Comparison of ENCODE assay signal across 13 mouse cellular contexts in genomic region chr5:144446475-144447225, GRCm38 (mm10).
DNase-seq lines count a peak whose midpoint lies in the region; ATAC-seq lines count a peak whose summit lies in the region.
"Had no signal": no experiment of that assay in that cellular context is flagged by ENCODE, and none has a peak within 500 bp of the region (broad histone marks: within the 10 kb centered on the region; RNA-seq: fewer than 3 reads in every experiment).

No protein-coding gene starts in this region.

- H3K36me3 ChIP-seq in intestine, embryonic 16.5 days (ENCODE audit: control insufficient read depth, insufficient read depth, low read length) = no peaks in the 10 kb centered on the region
- no peaks in the 10 kb centered on the region for H3K36me3 ChIP-seq in kidney, embryonic 15.5 days
- H3K36me3 ChIP-seq: hindbrain, embryonic 15.5 days had no signal

- no peak overlapping the region for H3K9ac ChIP-seq in intestine, embryonic 16.5 days (ENCODE audit: low read depth, low read length)
- H3K9ac ChIP-seq in kidney, embryonic 15.5 days = no peak overlapping the region
- H3K9ac ChIP-seq: forebrain, embryonic 13.5 days; hindbrain, embryonic 15.5 days; liver, embryonic 14.5 days had no signal

- H3K27me3 ChIP-seq in intestine, embryonic 16.5 days (replicated peaks; ENCODE audit: control insufficient read depth, insufficient read depth, low read length) = no peaks in the 10 kb centered on the region
- H3K27me3 ChIP-seq in kidney, embryonic 15.5 days = no peaks in the 10 kb centered on the region
- H3K27me3 ChIP-seq: forebrain, embryonic 13.5 days; hindbrain, embryonic 15.5 days; megakaryocyte, embryonic 14.5 days had no signal

- H3K4me3 ChIP-seq in intestine, embryonic 16.5 days (ENCODE audit: low read length) = no peak overlapping the region
- no peak overlapping the region for H3K4me3 ChIP-seq in kidney, embryonic 15.5 days (replicated peaks)
- H3K4me3 ChIP-seq: forebrain, embryonic 13.5 days; hindbrain, embryonic 15.5 days; megakaryocyte, embryonic 14.5 days had no signal

- H3K27ac ChIP-seq in intestine, embryonic 16.5 days (ENCODE audit: low read length) = no peak overlapping the region
- no peak overlapping the region for H3K27ac ChIP-seq in kidney, embryonic 15.5 days
- H3K27ac ChIP-seq: forebrain, embryonic 13.5 days; hindbrain, embryonic 15.5 days; liver, embryonic 14.5 days had no signal

- WGBS in intestine, embryonic 16.5 days = 79% methylated on average over 10 of the region's 10 CpGs
- WGBS in kidney, embryonic 15.5 days = 81% methylated on average over 10 of the region's 10 CpGs

- no peaks in the 10 kb centered on the region for H3K4me1 ChIP-seq in intestine, embryonic 16.5 days (ENCODE audit: control insufficient read depth, insufficient read depth, low read length)
- no peaks in the 10 kb centered on the region for H3K4me1 ChIP-seq in kidney, embryonic 15.5 days
- H3K4me1 ChIP-seq: forebrain, embryonic 13.5 days; megakaryocyte, embryonic 14.5 days had no signal

- ATAC-seq in intestine, embryonic 16.5 days = peak; percentile 23
- no peak for ATAC-seq in kidney, embryonic 15.5 days (replicated peaks; ENCODE audit: low FRiP score)
- ATAC-seq: forebrain, embryonic 13.5 days had no signal

- intact Hi-C loops in left cerebral cortex, postnatal 10 days (cut with DNase I) = loop anchor here (5.0 kb wide), 1 partner anchor 281 kb away; no protein-coding TSS in a partner anchor

- H3K9me3 ChIP-seq in intestine, embryonic 16.5 days (ENCODE audit: control insufficient read depth, low read length) = no peaks in the 10 kb centered on the region
- no peaks in the 10 kb centered on the region for H3K9me3 ChIP-seq in kidney, embryonic 15.5 days (replicated peaks)
- H3K9me3 ChIP-seq: forebrain, embryonic 13.5 days; hindbrain, embryonic 15.5 days had no signal

- H3K4me2 ChIP-seq in intestine, embryonic 16.5 days (ENCODE audit: low read depth, low read length) = no peak overlapping the region
- no peak overlapping the region for H3K4me2 ChIP-seq in kidney, embryonic 15.5 days
- H3K4me2 ChIP-seq: forebrain, embryonic 13.5 days; hindbrain, embryonic 15.5 days had no signal

- peak; percentile 43 to 55 for DNase-seq in cerebellum, postnatal 14 days
- DNase-seq in cerebellum, postnatal 36 days = no peak
- peak; percentile 22 to 30 for DNase-seq in left cerebral cortex, adult 18-20 months (ENCODE audit: low spot score in 2 of 2)
- no peak for DNase-seq in left cerebral cortex, postnatal 10 days (ENCODE audit: extremely low spot score in 1 of 2, low spot score in 2 of 2)
- DNase-seq in A20 (ENCODE audit: low read depth, low spot score) = peak; percentile 20
- no peak for DNase-seq in urinary bladder, postnatal 36 days (ENCODE audit: low spot score in 2 of 2)
- DNase-seq: heart, adult 18-20 months had no signal

Comparison
In these comparisons a context has a peak if more than half of its experiments do, and no peak if none do; other contexts are left out.
1. DNase-seq: peak in cerebellum, postnatal 14 days (2 of 2), left cerebral cortex, adult 18-20 months (2 of 2) and A20 (single experiment); none in cerebellum, postnatal 36 days (0 of 2), left cerebral cortex, postnatal 10 days (0 of 2) and urinary bladder, postnatal 36 days (0 of 2).